Mouse (Mus musculus): ENCODE results near the gene Vmn1r12.
"Not testable (repeated sequence)": the region's sequence is repeated elsewhere in the genome, so short reads cannot be mapped to it uniquely, and the experiment has no call there.

Gene Vmn1r12

GRCm38 (mm10) chr6:57156619-57157018 lies at the start of gene Vmn1r12:
Gene Vmn1r12, plus strand, starts transcription at chr6:57156919.
- in situ Hi-C loops (cut with MboI; ENCODE audit: unreplicated experiment in 2 of 2) = loop anchor here in 1 of 2 experiments (25.0 kb wide), 1 partner anchor 406 kb away; no protein-coding TSS in a partner anchor

DNA sequence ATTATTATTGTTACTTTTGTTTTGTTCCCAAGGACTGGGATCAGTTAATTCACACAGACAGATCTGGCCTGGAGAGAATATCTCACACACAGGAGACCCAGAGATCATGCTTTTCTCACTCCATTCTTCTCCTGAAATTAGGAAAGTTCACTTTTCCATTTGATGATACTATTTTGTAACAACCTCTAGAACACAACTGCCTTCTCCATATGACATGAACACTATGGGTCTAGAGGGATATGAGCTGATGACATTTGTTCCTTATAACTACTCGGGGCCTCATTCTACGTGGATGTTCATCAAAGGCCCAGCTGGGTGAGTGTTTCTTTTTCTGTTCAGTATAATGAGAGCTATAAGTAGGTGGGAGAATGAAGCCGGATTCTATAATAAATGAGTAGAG lies 47.6 kb upstream of the Vmn1r12 start, which contains the start of gene Vmn1r10:
Gene Vmn1r10, plus strand, starts transcription at position 301 of the 400 bp plus-strand sequence.
- in situ Hi-C loops (cut with MboI; ENCODE audit: unreplicated experiment in 2 of 2) = no loop called here

DNA sequence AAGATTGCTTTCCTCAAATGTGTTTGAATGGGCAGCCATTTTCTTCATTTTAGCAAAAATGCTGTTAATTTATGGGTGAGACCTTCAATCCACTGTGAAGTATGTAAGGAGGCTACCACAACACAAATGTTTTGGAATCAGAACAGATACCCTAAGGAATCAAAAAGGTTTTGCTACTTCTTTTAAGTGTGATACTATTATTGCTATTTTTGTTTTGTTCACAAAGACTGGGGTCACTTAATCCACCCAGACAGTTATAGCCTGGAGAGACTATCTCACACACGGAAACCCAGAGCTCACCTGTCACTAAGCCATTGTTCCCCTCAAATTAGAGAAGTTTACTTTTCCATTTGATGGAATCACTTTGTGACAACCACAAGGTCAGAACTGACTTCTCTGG lies 23.6 kb upstream of the Vmn1r12 start, which contains the start of gene Vmn1r11:
Gene Vmn1r11, plus strand, starts transcription at position 301 of the 400 bp plus-strand sequence.
- in situ Hi-C loops (cut with MboI; ENCODE audit: unreplicated experiment in 2 of 2) = no loop called here

GRCm38 (mm10) chr6:57190016-57190415 lies 33.3 kb downstream of the Vmn1r12 start:
- in situ Hi-C loops (cut with MboI; ENCODE audit: unreplicated experiment in 2 of 2) = not testable (repeated sequence)

DNA sequence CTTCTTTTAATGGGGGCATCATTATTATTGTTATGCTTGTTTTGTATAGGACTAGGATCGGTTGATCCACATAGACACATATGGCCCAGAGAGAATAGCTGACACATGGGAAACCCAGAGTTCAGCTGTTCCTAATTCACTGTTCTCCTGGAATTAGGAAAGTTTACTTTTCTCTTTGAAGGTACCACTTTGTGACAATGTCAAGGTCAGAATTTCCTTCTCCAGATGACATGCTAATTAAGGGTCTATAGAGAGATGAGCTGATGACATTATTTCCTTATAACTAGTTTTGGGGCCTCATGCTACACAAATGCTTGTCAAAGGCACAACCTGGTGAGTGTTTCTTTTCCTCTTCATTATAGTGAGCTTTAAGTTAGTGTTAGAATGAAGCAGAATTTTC lies 46.3 kb downstream of the Vmn1r12 start, which contains the start of gene Vmn1r13:
Gene Vmn1r13, plus strand, starts transcription at position 301 of the 400 bp plus-strand sequence.
- in situ Hi-C loops (cut with MboI; ENCODE audit: unreplicated experiment in 2 of 2) = not testable (repeated sequence)
